Mouse (Mus musculus): ENCODE measurements around the gene Fam217b.

The Fam217b gene

DNA sequence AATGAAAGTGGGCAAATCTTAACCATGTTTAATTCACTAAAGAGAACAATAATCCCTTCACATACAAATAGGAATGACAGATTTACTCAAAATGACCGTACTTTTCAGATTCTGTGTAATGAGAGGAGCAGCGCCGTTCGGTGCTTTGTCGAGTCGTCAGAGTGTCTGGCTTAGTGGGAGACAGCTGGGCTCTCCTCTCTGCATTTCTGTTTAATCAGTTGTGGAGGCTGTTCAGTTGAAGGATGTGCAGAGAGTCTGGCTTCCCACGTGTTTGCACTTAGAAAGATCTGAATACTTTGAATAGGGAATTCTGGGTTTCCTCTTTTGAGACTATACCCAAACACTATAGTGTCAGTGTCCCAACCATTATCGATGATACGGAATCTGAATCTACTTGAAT lies 23.0 kb downstream of the Fam217b start:
- DNase-seq (ENCODE audit: inconsistent ontology term): no peak

DNA sequence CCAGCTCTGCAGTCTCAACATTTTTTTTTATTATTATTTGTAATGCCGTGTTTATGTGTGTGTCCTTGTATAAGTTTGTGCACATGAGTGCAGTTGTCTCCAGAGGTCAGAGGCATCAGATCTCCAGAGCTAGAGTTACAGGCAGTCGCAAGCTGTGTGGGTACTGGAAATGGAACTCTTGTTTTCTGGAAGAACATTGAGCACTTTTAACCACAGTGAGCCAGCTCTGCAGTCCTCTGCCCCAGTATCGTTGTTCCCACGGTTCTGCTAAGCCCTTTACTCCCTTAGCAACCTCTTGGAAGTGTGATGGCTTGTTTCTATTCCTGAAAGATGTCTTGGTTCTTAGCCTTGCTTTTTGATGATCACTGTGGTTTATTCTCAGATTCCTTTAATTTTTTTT lies 35.1 kb downstream of the Fam217b start:
- DNase-seq (ENCODE audit: inconsistent ontology term): no peak

DNA sequence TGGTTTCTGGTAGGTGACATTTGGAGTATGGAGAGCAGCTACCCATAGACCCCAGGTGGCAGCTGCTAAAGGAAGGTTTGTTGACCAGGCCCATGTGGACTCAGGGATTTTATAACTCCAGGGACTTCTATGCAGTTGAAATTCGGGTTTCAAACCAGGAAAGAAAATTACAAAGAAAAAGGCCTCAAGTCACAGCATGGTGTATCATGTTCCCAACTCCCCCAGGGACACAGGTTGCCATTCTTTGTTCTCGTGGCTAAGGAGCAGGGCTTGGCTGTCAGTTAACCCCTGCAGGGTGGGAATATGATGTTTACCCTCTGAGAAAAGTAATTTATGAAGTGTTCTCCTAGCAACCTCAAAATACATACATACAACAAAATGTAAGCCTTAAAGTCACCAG lies 35.9 kb downstream of the Fam217b start:
- no peak for DNase-seq (ENCODE audit: inconsistent ontology term)

DNA sequence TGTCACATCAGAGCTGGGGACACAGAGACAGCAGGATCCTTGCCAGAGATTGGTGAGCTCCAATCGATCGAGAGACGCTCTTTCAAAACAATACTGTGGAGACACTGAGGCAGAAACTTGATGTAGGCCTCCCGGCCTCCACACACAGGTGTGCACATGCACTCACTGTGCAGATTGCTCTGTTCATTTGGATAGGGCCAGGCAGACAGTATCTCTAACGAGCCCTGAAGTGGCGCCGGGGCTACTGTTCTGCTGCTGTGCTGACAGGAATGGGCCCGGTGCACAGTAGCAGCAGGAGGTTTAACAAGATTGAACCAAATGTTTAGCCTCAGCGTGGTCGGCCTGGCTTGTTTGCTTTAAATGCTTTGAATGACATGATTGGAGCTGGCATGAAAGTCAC lies 36.6 kb downstream of the Fam217b start:
- no peak for DNase-seq (ENCODE audit: inconsistent ontology term)

DNA sequence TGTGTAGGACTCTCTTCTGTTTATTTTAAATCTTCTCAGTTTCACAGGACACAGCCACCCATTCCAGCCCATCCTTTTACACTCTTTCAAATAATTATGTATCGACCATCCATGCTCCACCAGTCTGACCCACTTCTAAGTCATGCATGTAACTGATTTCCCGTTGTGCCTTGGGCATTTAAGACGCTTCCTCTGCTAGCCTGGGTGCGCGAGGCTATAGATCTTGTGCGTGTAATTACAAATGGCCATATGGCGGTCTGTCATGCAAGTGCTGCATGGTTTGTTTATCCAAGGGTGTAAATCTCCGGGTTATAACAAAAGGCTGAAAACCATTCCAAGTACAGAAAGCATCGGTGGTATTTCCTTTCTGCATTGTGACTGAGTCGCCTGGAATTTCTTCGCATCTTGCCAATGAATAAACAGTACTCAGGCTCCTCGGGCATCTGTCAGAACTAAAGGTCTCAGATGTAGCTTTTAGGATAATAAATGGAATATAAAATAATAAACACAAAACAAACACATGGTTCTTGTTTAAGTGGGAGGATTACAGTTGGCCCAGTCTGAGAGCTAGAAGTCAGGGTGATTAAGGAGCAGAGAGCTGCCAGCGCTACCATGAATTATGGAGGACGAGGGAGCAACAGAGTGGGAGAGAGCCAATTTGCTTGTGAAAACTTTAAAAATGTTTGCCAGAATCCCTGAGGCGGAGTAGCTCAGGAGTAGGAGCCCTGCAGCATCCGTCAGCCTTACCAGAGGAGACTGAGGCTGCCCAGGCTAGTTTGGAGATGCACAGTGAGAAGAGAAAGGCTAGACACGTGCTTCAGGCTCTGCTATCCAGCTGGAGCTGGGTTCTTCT lies 40.6 kb downstream of the Fam217b start:
- DNase-seq (ENCODE audit: inconsistent ontology term): peak; percentile 90

DNA sequence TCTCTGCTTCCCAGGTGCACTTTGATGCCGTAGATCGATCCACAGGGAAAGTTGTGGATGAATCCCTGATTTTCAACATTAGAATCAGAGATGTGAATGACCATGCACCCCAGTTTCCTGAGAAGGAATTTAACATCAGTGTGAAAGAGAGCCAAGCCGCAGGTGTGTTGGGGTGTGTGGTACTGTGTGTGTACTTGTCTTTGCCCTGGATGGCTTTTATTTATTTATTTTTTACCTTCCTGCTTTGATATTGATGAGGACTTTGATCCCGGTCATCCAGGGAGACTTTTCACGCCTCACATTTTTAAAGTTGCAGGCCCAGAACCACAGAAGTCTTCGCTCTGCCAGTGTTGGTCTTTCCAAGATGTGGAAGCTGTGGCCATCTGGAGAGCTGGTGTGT lies 43.1 kb downstream of the Fam217b start:
- DNase-seq (ENCODE audit: inconsistent ontology term): no peak

DNA sequence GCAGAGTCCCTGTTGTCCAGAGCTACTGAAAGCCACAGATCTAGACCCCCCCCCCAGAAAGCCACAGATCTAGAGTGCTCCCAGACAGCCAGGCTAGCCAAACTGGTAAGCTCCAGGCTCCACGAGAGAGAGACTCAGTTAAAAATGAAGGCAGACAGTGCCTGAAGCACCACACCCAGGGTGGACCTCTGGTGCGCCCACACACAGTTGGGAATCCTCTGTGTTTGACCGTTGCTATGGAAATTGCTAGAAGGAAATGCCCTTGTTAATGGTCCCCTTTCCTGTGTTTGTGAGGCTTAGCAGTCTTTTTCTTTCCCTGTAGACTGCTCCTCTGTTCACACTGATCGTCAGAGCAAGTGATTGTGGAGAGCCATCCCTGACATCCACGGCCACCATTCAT lies 46.0 kb downstream of the Fam217b start:
- DNase-seq (ENCODE audit: inconsistent ontology term): peak; percentile 38

DNA sequence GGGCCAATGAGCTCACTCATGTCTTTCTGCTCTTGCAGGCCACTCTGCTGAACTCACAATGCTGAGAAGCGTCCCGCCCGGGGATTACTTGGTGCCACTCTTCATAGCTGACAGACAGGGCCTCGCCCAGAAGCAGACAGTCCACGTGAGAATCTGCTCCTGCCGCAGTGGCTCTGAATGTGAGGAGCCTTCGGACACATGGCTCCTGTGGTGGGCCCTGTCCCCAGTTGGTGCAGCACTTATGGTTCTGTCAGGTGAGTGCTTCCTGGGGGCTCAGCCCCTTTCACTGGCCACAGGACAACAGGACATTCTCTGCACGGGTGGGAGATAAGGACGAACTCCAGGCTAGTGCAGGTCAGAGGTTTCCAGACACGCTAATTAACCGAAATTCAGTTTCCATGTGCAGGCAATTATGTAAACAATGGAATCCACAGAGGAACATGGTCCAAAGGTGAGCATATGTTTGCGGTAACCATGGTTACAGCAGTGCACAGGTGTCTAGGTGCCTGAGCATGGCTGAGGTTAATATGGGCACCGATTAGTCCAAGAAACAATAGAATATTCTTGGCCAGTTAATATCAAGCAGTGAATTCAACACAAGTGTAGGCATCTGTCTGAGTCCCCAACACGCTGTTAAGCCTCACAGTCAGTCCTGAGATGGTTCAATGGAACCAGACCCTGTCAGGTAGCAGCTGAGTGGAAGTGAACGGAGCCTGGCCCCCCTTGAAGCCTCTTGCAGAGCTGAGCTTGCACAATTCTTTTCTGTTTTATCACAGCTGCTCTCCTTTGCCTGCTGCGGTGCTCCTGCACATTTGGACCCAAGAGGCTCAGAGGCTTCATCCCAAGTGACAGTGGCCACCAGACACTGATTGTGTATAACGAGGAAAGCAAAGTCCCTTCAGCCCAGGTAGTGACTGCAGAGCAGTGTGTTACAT lies 57.5 kb downstream of the Fam217b start:
- DNase-seq (ENCODE audit: inconsistent ontology term): no peak

DNA sequence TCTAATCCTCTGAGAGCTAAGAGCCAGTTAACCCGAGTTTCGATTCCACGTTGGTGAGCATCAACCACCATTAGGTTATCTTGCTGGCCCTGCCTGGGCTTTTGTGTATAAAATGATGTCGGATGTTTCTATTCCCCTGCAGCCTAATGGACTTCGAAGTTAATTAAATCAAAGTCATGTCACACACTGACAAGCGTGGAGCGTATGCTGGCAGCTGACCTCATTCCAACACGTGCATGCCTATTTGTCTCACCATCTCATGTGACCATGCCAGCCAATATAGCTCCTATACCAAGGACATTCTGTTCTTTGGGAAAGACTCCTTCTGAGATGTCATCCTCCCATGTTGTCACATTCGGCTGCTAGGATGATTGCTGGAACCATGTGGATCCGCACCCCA lies 59.6 kb downstream of the Fam217b start:
- DNase-seq (ENCODE audit: inconsistent ontology term): no peak

Data from Muller cell, postnatal 12 days (primary cell).